Mouse (Mus musculus) splenic B cell, adult 2 months (primary cell): ENCODE measurements around the gene Prepl.

Source experiments
- DNase-seq: peaks from one replicate; pipeline ENCODE4 v3.0.0-alpha.2; 2011; ENCODE audit warnings: low read depth, low spot score
- H3K27me3 ChIP-seq: 2 replicates; pipeline ENCODE4 v1.6.1; 2012; ENCODE audit warnings: mild to moderate bottlenecking, low read length, moderate library complexity, mixed read lengths; ENCODE audit not compliant: control insufficient read depth, poor library complexity, insufficient read depth, severe bottlenecking
- H3K36me3 ChIP-seq: 2 replicates; pipeline ENCODE4 v1.6.1; 2012; ENCODE audit warnings: mild to moderate bottlenecking, low read length, moderate library complexity, mixed read lengths; ENCODE audit not compliant: control insufficient read depth, poor library complexity, insufficient read depth, severe bottlenecking

The Prepl gene

DNA sequence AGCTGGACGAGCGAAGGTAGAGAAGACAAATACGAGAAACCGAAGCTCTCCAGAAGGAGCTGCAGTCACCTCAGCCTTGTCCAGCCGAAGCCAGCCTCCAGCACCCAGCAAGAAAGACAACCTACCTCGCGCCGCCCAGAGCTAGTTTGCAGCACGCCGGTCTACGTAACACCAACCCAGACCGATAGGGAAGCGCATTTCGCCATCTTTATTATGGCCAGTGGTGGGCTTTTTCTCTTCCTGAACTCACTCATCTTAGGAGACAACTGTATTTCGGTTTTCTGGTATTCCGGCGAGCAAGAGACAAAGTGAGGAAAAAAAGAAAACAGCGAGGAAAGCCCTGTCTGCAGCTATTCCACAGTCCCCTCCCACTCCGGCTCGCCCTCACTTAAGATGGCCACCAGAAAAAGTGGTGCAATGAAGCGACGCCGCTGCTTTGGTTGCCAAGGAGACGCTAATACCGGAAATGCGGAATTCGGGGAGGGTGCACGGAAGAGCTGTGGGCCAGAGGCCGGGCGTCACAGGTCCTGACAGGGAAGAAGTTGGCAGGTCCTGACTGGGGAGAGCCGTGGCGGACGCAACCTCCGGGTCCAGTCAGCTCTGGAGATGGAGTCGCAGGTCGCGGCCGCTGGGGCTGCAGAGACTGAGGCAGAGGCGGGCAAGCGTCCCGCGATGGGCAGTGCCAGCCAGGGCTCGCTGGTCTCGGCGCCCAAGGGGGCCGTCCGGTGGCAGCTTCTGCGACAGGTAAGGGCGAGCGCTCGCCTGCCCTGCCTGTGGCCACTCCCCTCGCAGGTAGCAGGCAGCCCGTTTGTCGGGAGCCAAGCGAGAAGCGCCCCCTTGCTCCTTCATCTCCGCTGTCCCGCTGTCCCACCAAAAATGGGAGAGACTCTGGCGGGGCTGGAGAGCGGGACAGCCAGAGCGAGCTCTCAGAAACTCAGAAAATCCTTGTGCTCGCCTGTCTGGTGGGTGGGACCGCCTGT lies at the start of gene Prepl, which contains the start of gene Camkmt:
TSS of gene Prepl (minus strand) at position 122 of the 980 bp plus-strand sequence.
TSS of gene Camkmt (plus strand) at position 433 of the 980 bp plus-strand sequence.
- DNase-seq = peak; percentile 98
- H3K27me3 ChIP-seq = no peaks in the 10 kb centered on the region
- no peaks in the 10 kb centered on the region for H3K36me3 ChIP-seq

DNA sequence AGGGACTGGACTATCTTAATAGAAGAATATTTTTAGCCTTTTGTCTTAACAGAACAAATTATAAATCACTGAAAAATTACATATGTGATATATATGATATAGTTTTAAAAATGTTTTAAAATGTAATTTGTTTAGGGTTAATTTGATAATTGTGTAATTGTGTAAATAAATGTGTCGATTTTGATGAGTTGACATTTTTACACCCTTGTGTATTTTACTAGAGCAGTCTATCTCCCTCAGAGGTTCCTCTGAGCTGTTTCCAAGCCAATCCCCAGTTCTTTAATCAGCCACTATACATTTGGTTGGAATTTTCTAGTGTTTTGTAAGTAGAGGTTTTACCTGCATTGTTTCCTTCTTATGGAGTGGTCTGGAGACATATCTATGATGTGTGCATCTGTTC lies 48.4 kb upstream of the Prepl start:
- Histone ChIP-seq H3K36me3 (no peaks in the 10 kb centered on the region), H3K27me3 (no peaks in the 10 kb centered on the region; the same call in 1 of the 2 replicates)
- DNase-seq = no peak

DNA sequence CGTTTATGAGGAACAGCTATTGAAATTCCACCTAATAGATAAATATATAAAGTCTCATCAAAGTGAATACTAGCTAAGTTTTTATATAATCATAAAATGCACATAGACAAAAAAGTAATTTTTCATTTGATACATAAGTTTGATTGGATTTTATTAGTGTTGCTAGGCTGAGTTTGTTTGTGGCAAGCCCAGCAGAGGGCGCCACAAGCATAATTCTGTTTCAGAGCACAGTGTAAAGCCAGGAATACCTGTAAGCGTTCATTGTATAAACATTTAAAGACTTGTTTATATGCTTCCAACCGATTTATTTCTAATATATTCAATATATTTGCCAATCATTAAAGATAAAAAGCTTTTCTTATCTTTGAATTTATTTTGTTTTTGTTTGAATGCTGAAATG lies 26.6 kb upstream of the Prepl start:
- DNase-seq = peak; percentile 64
- Histone ChIP-seq H3K27me3 (no peaks in the 10 kb centered on the region), H3K36me3 (no peaks in the 10 kb centered on the region)

DNA sequence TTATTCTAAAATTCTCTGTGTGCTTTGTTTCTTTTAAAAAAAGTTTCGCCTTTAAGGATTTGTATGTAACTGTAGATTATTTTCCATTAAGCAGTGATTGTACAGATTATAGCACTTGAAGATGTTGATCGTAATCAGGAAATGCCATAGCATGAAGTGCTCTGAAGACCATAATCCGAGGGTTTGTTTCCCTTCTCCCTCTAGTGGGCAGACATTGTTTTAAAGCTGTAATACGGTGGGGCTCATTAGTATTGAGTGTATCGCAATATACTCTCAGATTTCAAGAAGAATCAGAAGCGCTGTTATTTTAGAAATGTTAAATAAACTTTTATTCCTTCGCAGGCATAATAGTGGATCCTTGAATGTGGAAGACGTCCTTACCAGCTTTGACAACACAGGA lies 23.4 kb upstream of the Prepl start:
- H3K27me3 ChIP-seq = no peaks in the 10 kb centered on the region
- H3K36me3 ChIP-seq = no peaks in the 10 kb centered on the region
- no peak for DNase-seq

DNA sequence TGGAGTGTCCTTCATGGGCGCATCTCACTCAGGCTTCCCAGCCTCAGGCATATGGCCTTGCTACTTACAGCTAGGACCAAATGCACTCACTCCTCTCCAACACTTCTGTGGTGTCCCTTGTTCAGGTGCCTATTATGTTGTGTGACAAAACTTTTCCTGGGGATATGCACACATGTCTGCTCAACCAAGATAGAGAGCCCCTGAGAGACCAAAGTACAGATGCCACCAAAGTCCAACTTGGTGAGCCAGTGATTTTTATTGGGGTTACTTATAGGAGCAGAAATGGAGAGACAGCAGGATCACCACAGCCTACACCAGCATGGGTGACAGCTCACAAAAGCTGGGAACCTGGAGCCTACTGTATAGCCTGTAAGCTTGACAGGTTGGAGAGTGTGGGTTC lies 20.6 kb upstream of the Prepl start:
- DNase-seq = no peak
- H3K36me3 ChIP-seq = no peaks in the 10 kb centered on the region

DNA sequence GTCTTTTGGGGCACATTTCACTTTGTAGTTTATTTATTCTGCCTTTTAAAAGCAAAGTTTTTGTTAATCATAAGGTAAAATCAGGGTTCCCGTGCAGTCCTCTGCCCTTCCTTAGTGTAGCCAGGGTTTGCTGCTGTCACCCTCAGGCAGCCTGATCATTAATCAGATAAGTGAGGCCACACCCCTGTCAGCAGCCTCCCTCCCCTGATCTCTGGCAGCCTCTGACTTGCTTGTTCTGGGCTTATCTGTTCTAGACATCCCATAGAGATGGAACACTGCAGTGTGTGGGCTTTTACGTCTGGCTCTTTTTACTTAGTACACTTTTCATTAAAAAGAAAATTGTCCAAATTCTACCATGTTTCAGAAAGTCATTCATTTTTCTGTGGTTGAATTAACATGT lies 13.3 kb upstream of the Prepl start:
- H3K36me3 ChIP-seq = no peaks in the 10 kb centered on the region
- no peaks in the 10 kb centered on the region for H3K27me3 ChIP-seq
- no peak for DNase-seq

More for the DNA sequence above, 20.6 kb upstream of the Prepl start:
- H3K27me3 ChIP-seq = no peaks in the 10 kb centered on the region

DNA sequence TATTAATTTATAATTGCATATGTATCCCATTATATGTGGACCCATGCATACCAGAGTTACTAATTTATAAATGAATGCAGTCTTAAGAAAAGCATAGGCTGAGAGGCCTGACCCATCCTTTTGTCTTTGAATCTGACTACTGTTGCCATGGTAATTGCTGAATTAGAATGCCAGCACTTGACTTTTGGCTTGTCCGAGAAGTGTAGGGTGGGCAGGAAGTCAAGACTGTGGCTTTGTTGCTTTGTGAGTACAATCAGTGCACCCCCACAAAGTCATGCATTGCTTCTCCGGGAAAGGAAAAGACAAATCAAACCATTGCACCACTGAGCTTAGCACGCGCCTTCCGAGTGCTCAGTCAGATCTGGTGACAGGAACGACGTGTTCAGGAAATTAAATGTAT lies 11.7 kb upstream of the Prepl start:
- no peaks in the 10 kb centered on the region for H3K27me3 ChIP-seq
- DNase-seq = no peak
- H3K36me3 ChIP-seq = no peaks in the 10 kb centered on the region

DNA sequence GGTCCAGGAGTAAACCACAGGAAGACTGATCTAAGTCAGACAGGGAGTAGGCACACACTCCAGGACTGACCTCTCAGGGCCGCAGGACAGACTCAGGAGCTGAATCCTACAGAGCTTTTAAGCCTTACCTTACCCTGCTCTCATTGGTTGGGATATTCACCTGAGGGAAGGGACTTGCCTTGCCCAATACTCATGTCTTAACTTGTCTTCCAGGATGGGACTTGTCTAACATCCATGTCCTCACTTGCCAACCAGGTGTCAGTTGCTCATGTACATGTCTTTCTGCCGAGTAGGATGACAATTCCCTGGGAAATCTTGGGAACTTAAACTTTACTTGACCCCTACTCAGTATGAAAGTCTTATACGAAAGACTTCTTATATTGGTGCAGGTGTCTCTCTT lies 10.2 kb upstream of the Prepl start:
- DNase-seq = no peak
- Histone ChIP-seq H3K27me3 (no peaks in the 10 kb centered on the region), H3K36me3 (no peaks in the 10 kb centered on the region)

DNA sequence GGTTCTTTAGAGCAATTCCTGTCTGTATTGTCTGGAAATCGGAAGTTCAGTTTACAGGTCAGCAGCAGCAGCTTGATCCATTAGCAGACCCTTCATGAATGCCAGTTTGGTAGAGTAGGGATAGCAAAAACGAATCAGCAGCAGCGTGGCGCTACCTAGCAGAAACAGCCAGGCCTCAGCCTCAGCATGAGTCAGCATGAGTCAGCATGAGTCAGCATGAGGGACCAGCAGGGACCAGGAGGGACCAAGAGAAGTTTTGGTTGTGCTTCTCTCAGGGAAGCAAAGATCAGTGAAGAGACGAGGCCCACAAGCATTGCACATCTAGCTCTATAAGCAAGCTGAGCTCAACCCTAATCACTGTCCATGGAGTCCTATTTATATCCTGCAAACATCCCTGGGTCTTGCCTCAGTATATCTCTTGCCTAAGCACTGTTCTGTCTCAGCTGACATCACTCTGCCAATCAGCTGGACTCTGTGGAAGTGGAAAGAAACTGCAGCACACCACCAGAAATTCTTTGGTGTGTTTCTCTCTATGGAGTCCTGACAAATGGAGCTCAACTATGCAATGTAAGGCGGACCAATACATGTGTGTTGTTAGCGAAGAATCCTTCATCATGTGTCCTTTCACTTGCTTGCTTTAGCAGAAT lies 8.8 kb upstream of the Prepl start:
- no peak for DNase-seq
- H3K36me3 ChIP-seq = no peaks in the 10 kb centered on the region
- H3K27me3 ChIP-seq = no peaks in the 10 kb centered on the region

DNA sequence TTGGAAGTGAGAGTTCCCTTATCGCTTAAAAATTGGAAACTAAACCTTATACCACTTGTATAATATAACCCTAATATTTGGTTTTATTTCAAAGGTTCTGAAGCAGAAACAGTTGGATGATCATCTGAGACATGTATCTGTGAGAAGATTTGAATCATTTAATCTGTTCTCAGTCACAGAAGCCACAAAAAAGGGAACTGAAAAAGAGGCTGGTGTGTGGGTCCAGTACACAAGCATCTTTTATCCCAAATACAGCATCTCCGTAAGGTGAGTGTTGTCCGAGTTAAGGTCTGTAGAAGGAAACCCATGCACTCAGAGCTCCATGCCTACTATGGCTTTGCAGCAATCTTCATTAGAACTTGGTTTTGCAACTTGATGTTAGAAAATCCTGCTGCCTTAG lies 6.4 kb upstream of the Prepl start:
- peak; percentile 45 for DNase-seq
- Histone ChIP-seq H3K36me3 (no peaks in the 10 kb centered on the region), H3K27me3 (no peaks in the 10 kb centered on the region)

DNA sequence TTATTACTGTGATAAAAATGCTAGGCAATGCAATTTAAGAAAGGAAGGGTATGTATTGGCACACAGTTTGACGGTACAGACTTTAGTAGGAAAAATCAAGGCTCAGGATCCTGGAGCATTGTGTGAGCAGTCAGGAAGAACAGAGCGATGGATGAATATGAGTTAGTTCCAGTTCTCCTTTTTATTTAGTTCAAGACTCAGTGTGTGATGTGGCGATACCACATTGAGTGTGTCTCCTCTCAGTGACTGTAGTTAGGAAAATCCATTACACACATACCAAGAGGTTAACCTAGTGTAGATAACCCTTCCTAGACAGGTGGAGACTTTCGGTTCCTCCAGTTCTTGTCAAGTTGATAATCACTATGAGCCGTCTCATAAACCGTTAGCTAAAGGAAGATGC lies 1.7 kb upstream of the Prepl start:
- Histone ChIP-seq H3K27me3 (no peaks in the 10 kb centered on the region), H3K36me3 (no peaks in the 10 kb centered on the region)
- peak; percentile 16 for DNase-seq

DNA sequence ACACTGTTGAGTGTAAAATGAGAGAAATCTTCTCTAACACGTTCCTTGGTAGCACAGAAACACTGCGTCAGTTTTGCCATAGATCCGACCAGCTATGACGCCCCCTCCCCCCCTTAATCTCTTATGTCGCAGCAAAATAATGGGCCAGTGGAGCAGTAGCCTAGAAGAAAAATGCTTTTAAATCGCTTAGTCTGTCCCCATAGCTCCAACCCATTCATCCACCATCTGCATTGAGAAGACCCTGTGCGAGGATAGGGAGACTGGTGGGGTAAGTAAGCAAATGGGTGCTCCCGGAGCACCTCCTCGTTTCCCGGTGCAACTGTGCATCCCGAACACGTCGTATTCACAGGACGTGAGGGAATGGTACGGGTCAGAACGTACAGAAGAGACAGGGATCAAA lies 420 bp downstream of the Prepl start:
- peak; percentile 13 for DNase-seq
- H3K36me3 ChIP-seq = no peaks in the 10 kb centered on the region
- no peaks in the 10 kb centered on the region for H3K27me3 ChIP-seq

DNA sequence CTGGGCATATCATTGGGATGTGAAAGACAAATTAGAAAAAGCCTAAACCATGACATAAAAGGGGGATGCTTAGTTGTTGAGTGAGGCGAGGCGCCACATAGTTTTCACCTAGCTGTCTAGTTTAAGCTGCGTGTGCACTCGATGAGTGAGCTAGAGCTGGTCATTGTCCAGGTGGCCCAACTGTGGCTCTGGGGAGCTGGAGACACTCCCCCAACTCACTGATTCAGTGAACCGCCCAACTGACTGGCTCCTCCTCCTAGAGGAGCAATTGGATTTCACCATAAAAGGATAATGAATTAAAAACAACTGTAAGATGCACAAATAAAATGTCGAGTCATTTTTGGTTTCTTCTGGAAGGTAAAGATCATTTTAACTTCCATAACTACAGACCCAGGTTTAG lies 1.0 kb downstream of the Prepl start:
- Histone ChIP-seq H3K36me3 (no peaks in the 10 kb centered on the region), H3K27me3 (no peaks in the 10 kb centered on the region)
- no peak for DNase-seq

DNA sequence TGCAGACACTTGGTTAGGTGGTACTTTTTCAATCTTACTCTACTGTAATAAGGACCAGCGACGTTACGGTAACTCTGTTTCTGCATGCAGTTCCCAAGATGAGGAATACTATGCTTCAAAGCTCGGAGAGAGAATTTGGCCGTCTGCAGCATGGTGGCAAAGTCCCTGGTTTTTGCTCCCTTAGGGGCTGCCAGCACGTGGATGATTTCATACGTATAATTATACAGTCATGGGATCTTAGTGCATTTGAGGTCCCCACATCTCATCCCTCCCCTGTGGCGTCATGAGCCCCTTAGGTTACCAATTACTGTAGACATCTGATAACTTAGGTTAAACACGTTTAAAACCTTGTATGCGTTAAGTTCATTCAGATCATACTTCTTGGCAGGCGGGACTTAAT lies 1.6 kb downstream of the Prepl start:
- H3K36me3 ChIP-seq = no peaks in the 10 kb centered on the region
- DNase-seq = no peak
- H3K27me3 ChIP-seq = no peaks in the 10 kb centered on the region

DNA sequence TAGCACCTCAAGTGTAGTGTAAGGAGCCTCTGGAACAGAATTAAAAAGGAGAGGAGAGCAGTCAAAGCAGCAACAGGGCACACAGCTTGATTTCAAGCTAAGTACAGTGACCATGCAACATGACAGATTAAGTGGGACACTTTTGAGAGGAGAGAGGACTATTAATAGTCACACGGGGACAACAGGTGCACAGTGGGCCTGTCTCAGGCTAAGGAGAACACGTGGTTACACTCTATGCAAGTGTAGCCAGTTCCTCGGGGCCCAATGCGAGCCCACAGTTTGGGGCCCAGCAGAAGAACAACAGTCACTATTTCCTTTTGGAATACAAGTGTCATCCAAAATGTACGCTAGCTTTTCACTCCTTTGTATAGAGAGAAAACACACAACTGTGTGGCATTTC lies 2.5 kb downstream of the Prepl start:
- Histone ChIP-seq H3K36me3 (peaks cover 3% of the 10 kb centered on the region; the same call in 1 of the 2 replicates), H3K27me3 (no peaks in the 10 kb centered on the region)
- no peak for DNase-seq
